Mouse (Mus musculus): Measurements from ENCODE around the gene D1Ertd622e. TPM values are rescaled to one million over a fixed set of nuclear protein-coding genes. Genes with fewer than 3 reads are reported as not detected.
A peak's percentile ranks its signal among the peaks of the same experiment; 100 is the strongest.

The D1Ertd622e gene
- total RNA-seq (2021), result 10 to 100 TPM; 16.6 to 20.4 TPM
- long read RNA-seq, experiment 1, full-length matches to known transcripts, result 2 of 2 reads
- long read RNA-seq, experiment 1, partial matches to known transcripts, result 0 of 2 reads
- long read RNA-seq, experiment 1, other reads (novel, unspliced or antisense), result 0 of 2 reads
- long read RNA-seq, experiment 2, full-length matches to known transcripts, result 7 of 11 reads
- long read RNA-seq, experiment 2, partial matches to known transcripts, result 0 of 11 reads
- long read RNA-seq, experiment 2, other reads (novel, unspliced or antisense), result 4 of 11 reads

DNA sequence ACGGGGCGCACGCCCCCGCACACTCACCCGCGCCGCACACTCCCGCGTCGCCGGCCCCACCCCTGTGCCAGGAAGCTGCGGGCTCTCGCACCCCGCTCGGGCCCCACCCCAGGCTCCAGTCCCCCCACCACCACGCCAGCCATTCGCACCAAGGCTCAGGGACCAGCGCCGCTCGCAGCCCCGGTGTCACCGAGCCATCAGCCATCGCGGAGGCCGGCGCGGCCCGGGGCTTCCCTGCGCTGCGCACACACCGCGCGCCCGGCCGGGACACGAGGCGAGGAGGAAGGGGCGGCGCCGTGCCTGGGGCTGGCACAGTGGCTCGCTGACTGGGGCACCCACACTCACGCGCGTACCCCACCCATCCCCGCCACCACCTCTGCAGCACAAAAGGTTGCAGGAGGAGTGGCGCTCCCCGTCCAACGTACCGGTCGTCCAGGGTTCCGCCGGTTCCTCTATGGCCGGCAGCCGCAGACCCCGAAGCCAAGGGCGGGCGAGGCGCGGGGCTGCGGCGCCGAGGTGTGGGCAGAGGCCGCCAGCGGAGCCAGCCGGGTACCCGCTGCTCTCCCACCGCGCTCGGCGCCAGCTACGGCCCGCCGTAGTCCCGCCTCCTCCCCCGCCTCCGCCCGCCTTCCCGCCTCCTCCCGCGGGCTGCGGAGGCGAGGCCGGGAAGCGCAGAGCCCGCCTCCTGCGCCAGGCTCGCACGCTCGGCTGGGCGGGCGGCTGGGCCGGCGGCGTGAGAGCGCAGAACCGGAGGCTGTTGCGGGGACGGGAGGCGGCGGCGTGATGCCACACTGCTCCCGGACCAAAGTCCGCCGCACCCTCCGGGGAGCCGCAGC lies at the start of gene D1Ertd622e:
D1Ertd622e (minus strand) TSS at position 669 of the 836 bp plus-strand sequence.
- intact Hi-C loops (cut with DNase I), result no loop called here
- peak; percentile 60 to 67 for DNase-seq

DNA sequence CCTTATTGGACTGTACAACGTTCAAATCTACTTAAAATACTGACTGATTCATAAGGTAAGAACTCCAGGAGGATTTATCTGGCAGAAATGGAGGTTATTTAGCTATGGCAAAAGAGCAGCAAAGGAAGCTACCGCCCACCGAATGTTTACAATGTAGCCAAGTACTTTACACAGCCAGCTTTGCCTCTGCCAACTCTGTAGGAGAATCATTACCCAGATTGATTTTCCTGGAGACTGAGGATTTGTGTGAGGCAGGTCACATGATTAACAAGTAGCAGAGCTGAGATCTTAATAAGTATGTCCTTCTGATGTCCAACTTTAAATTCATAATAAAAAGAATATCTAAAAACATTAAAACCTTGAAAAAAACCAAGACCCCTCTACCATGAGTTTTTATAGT lies 48.6 kb upstream of the D1Ertd622e start:
- intact Hi-C loops (cut with DNase I), result no loop called here
- DNase-seq, result no peak

DNA sequence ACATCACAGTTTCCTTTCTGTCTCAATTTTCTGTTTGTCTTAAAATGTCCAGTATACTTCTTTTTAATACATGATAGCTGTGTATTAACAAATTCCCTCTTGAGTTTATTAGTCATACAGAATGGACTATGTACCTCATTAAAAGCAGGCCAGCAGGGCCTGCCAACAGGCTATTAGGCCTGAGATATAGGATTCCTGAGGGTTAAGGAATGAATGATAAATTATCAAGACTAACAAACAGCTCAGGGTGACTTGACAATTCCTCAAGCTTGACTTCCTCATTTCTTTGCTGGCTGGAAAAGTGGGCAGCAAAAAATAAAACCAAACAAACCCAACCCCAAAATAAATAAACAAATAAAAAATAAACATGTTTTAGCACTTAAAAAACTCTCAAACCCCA lies 43.5 kb upstream of the D1Ertd622e start:
- DNase-seq, result no peak
- intact Hi-C loops (cut with DNase I), result no loop called here

DNA sequence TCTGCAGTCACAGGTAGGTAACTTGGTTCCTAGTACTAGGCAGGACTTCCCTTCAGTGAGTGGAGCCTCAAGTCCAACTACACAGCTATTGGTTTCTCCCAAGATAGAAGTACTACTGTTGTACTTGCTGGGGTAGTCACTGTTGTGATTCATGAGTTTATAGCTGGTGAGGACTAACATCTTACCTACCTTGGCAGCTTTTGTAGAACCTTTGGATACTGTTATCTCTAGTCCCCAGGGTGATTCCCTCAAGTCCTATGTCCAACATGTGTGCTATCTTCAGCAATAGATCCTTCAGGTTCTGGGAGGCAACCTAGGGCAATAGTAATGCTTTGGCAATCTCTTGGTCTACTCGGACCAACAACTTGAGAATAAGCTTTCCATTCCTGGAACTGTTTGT lies 42.8 kb upstream of the D1Ertd622e start:
- no peak for DNase-seq
- intact Hi-C loops (cut with DNase I), result no loop called here

DNA sequence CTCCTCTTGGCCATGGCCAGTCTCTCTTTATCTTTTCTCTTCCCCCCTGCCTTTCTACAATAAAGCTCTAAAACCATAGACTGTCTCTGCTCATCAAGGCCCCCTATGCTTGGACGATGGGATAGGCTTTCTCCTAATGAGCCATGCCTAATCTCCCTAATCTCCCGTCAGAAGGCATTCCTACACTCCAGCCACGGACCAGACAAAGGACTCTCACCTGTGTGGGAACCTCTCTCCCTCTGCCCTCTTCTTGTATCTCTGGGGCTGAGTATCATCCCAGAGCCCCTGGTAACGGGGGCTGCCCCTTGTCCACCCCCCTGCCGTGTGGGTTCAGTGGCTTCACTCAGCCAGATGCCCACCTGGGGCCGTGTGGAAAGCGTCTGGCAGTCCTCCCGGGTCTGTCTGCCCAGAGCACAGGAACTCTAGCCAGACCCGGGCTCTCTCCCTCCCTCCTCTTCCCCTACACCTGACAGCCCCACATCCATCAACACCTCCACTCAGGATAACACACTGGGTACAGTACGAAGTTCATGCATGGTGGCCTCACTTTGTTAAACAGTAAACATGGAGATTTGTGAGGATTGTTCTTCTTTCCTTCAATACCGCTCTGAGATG lies 37.2 kb upstream of the D1Ertd622e start:
- DNase-seq, result no peak
- intact Hi-C loops (cut with DNase I), result loop anchor here (10.0 kb wide), 1 partner anchor 584 kb away; no protein-coding TSS in a partner anchor

DNA sequence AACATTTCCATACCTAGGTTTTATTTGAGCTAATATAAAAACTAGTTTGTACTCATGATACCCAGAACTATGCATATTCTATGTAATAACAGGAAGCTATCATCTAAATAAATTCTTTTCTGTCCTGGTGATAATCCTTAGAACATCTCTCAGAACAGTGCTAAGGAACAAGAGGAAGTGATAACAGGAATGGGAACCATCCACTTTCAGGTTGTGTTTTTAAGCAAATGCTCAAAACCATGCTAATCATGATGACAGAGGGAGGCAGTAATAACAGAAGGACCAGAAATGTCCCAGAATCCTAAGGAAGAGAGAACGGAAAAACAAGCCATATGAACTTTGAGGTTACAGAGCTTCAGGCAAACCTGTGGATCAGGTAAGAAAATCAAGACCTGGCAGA lies 35.4 kb upstream of the D1Ertd622e start:
- intact Hi-C loops (cut with DNase I), result loop anchor here (10.0 kb wide), 1 partner anchor 582 kb away; no protein-coding TSS in a partner anchor

DNA sequence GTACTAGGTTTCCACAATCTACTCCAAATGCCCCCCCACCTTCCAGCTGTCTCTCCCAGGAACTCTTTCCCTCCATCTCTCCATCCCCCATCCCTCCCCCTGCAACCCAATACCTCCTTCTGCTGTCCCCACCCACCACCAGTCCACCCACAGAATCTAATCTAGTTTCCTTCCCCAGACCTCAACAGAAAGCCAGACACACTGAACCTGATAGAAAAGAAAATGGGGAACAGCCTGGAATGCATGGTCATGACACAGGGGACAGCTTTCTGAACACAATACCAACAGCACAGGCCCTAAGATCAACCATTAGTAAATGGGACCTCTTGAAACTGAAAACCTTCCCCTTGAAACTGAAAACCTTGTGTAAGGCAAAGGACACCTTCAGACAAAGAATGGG lies 32.0 kb upstream of the D1Ertd622e start:
- intact Hi-C loops (cut with DNase I), result loop anchor here (5.0 to 10.0 kb wide), 2 partner anchors 197 to 579 kb away; no protein-coding TSS in a partner anchor
- DNase-seq, result no peak

More for the DNA sequence above, 35.4 kb upstream of the D1Ertd622e start:
- DNase-seq, result no peak

DNA sequence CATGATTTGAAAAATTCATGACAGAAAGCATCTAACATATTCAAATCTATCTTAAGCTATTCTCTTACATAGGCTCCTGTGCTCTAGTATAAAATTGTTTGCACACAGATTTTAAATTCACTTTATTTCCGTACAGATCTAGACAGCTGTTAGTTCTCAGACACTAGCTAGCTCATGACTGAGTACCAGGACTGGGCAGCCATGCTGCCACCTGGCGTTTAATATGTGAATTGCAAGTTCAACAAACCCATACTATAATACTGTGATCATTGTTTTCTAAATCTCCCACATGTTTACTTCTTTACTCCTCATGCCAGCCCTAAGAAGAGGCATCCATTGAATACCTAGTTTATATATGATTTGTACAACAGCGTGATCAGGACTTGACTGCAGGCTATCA lies 26.9 kb upstream of the D1Ertd622e start:
- no peak for DNase-seq
- intact Hi-C loops (cut with DNase I), result no loop called here

DNA sequence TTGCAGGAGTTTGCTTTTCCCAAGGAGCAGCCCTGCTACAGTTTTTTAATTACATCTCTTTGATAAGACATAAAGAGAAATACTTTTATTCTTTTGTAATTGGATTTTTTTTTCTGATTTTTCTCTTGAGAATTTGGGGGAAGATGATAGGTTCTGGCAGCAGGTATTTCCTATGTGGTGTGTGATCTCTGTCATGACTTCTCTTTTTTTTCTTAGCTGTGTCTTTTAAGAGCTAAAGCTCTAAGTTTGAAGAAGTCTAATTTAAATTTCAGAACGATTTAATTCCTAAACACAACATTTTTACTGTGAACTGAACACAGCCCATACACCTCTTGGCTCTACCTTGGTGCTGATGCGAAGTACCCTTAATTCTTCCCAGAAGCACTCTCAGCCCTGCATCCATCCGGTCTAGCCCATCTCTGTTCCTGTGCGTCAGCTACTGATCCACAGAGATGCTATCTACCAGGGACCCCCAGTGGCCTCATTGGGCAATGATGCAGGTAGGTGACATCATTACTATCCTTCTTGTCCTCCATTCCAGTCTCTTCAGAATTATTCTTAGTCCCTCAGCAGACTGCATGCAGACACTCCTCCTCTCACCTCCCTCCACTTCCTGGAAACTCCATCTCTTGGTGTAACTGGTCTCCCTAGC lies 14.8 kb upstream of the D1Ertd622e start:
- intact Hi-C loops (cut with DNase I), result no loop called here
- DNase-seq, result no peak

DNA sequence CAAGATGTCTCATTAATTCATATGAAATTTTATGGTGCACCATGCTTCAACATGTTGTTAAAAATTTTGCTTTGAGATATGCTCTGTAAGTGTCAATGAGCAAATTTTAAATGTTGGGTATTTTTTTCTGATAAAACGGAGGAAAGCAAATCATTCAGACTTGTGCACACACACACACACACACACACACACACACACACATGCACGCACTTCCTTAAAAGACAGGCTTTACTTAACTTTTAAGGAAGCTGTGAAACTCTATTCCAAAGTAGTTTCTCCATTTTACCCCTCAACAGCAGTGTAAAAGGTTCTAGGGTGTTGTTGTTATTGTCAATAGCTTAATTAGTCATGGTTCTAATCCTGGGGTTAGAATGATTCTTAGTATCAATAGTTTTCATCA lies 14.2 kb upstream of the D1Ertd622e start:
- intact Hi-C loops (cut with DNase I), result no loop called here
- DNase-seq, result no peak

DNA sequence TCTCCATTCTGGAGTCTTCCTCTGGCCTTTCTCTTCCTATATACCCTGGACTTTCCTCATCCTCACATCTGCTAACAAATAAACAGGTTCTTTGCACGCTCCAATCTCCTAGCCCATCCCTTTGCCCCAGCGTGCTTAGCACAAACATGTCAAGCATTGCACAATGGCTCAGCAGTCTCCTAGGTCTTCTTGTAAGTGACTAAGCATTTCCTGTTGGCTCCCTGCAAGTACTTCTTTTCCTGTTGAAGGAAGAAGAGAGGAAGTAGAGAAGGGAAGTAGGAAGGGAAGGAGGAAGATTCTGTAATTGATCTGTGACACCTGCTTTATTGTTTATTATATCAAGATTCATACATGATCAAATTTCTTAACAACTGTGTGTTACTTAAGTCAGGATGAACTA lies 11.0 kb upstream of the D1Ertd622e start:
- DNase-seq, result no peak
- intact Hi-C loops (cut with DNase I), result no loop called here

DNA sequence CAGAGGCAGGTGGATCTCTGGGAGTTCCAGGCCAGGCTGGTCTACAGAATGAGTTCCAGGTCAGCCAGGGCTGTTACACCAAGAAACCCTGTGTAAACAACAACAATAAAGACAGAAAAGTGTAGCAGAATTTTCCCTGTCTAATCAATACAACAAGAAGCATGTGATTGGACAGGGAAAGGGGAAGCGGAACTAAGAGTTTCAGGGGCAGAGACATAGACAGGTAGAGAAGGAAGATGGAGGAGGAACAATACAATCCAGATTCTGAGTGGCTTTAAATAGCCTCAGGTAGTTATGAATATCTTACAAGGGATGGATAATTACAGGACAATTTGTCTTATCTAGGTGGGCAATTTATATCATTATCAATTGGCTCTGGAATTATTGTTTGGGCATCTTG lies 5.4 kb upstream of the D1Ertd622e start:
- DNase-seq, result no peak
- intact Hi-C loops (cut with DNase I), result no loop called here

DNA sequence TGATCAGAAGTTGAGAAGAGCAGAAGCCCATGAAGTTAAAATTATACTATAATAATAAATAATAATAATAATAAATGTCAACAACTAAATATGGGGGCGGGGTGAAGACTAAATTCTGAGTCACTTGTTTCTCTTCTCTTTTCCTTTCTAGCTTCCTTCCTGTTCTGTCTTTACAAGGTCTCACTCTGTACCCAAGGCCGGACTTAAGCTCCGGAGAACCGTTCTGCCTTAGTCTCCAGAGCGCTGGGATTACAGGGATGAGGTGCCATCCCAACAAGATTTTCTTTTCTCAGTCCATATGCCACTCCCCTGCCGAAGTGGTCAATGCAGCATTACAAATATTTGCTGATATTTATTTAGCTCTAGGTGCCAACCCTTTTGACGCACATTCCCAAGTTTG lies 450 bp upstream of the D1Ertd622e start:
- DNase-seq, result no peak
- intact Hi-C loops (cut with DNase I), result no loop called here

DNA sequence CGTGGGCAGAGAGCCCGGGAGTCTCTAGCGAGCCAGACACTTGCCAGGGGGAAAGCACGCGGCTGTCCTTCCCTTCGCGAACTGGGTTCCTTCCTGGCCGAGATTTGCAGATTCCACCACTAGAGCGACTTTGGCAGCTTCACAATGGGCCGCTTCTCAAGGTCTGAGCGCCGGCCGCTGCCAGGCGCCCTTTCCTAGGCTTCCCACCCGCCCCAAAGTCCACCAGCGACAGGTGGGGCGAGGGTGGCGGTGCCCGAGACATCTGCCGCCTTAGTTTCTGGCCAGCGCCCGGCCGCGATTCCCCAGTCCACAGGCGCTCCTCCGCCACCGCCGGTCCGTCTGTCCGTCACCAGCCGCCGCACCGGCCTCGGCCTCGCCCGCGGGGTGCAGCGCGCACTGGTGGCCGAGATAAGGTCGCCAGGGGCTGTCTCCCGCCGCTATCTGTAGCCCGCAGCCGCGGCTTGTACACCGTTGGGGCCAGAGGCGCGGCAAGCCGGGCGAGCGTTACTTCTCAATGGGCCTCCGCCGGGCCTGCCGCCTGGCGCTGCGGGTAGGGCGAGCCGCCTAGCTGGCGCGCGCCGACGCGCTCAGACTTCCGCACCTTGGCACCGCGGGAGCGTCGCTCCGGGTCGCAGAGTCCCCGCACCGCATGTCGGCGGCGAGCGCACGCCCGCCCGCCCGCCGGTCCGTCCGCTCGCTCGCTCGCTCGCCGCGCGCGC lies 1.0 kb downstream of the D1Ertd622e start:
- DNase-seq, result peak; percentile 50 to 66
- intact Hi-C loops (cut with DNase I), result no loop called here

DNA sequence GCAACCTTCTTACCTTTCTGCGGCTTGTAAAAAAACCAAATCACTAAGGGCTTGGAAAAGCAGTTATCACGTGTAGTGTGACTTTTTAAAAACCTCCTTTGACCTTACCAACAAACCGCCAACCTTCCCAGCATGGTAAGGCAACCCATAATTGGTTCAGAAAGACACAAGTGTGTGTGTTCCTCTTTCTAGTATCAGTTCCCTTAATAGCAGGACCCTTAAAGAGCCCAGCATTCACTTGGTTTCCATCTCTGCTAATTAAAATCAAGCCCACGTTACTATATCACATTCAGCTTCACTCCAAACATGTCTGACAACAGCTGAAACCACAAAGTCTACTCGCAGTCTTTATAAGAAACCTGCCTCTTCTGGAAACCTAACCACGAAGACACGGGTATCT lies 2.5 kb downstream of the D1Ertd622e start:
- no peak for DNase-seq
- intact Hi-C loops (cut with DNase I), result no loop called here

DNA sequence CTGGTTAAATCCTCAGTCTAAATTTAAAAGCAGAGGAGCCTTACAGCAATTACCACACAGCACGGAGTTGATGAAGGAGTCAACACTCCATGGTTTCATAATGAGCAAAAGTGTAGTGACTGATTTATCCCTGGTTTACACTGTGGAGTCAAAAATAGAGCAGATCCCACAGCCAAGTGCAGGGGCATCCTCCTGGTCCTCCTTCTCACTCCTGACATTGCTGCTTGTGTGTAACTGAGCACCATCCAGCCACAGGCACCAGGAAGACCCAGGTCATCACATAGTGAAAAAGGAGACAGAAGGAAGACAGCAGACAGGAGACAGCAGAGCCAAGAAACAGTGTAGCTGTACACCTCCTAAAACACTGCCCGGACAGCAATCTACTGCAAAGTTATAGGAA lies 4.1 kb downstream of the D1Ertd622e start:
- no peak for DNase-seq
- intact Hi-C loops (cut with DNase I), result no loop called here

DNA sequence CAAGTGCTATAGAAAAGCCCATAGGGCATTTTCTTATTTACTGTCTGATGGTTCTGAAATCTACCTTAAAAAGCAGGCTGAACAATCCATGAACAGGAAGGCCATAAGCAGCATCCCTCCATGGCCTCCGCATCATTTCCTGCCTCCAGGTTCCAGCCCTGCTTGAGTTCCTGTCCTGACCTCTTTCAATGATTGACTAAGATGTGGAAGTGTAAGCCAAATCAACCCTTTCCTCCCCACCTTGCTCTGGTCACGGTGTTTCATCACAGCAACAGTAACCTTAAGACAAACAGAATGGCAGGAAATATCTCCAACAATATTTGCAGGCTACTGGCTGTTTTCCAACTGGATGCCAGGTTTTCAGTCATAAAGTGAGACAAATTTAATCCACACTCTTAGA lies 4.7 kb downstream of the D1Ertd622e start:
- intact Hi-C loops (cut with DNase I), result no loop called here
- no peak for DNase-seq

DNA sequence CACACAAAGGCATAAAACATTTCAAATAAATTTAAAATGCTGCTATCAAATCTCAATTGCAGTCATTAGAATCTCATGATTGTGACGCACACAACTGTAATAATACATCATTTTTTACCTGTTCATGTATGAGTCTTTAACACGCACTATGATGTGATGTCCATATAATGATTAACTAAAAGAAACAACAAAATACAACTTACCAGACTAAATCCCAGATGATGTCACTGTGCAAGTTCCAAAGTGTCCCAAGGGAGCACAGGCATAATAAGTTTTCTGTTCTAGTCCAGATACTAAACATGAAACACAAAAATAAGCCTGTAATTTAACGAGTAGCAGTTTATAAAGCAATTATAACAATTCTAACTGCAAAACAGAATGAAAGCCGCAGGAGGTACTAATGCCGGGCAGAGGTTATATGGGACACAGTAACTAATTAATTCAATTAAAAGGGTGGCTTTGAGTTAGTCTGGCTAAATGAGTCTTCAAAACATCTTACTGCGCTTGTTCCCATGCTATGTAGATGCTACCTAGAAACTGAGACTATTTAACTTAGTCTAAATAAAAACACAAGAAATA lies 7.4 kb downstream of the D1Ertd622e start:
- DNase-seq, result no peak
- intact Hi-C loops (cut with DNase I), result no loop called here

DNA sequence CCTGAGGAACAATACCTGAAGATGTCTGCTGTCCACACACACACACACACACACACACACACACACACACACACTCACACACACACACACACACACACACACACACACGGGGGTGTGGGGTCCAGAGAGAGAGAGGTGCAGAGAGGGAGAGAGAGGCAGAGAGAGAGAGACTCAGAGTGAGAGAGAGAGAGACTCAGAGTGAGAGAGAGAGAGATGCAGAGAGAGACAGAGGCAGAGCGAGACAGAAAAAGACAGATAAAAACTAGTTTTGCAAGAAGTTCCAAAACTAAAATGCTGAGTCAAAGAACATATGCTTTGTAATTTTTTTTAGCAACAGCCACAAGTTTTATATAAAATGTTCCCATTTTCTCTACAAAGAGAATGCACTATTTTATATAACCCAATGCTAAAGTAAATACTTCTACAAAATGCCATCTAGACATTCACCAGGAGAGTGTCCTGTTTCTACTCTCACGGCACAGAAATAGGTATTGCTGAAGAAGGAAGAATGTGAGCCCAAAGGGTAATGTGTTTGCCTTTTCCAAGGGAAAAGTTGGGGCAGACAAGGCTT lies 11.2 kb downstream of the D1Ertd622e start:
- intact Hi-C loops (cut with DNase I), result no loop called here
- no peak for DNase-seq

DNA sequence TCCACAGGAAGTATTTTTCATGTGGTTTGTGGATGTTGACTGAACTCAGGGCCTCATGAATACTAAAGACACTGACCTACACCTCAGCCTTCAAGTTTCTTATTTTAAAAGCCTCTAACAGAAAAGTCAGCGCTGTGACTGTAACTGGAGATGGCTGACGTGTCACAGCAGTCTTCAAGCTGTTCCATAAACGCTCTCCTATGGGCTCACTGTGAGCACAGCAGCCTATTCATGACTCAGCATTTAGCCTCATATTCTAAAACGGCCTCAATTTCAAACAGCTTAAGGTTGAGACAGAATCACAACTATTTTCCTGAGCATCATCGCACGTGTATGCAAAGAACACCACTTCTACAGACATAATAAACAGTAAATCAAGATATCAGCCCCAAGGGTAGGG lies 11.8 kb downstream of the D1Ertd622e start:
- DNase-seq, result no peak

More for the DNA sequence above, 11.8 kb downstream of the D1Ertd622e start:
- intact Hi-C loops (cut with DNase I), result no loop called here

All from gastrocnemius, postnatal 36 days (tissue).